Mouse (Mus musculus) megakaryocyte, embryonic 14.5 days (primary cell): ENCODE data around the gene Styx.

ENCODE experiments used
- FLI1 ChIP-seq: IDR thresholded peaks from 2 replicates; pipeline ENCODE4 v1.6.1; 2012; ENCODE audit warnings: low read length, inconsistent platforms, mixed read lengths
- GATA1 ChIP-seq: IDR thresholded peaks from 3 replicates; pipeline ENCODE4 v1.6.1; 2012; ENCODE audit warnings: mixed read lengths, low read length, inconsistent platforms, borderline replicate concordance

- no peak for TF ChIP-seq GATA1
- no peak for TF ChIP-seq FLI1
Measured at GRCm38 (mm10) chr14:45462374-45462773, 111.5 kb downstream of the Styx start.
